Mouse (Mus musculus) lung, embryonic 16.5 days (tissue): ENCODE data around the gene Stfa1. TPM values are rescaled to one million over a fixed set of nuclear protein-coding genes. Genes with fewer than 3 reads are reported as not detected.
"Not testable (repeated sequence)": the region's sequence is repeated elsewhere in the genome, so short reads cannot be mapped to it uniquely, and the experiment has no call there.

Source experiments
- ATAC-seq: fragments of 200-750 bp; cut with Nextera tagmentation; 2 replicates; pipeline ENCODE4 v1.8.0; 2017; ENCODE audit warnings: low read depth, mild to moderate bottlenecking, moderate library complexity
- H3K27ac ChIP-seq: fragments of 300-500 bp; sonication (generic); 2 replicates; pipeline ENCODE4 v1.5.1; 2014; ENCODE audit warnings: mild to moderate bottlenecking, control low read depth, low read length
- H3K27me3 ChIP-seq: fragments of 300-500 bp; sonication (generic); 2 replicates; pipeline ENCODE4 v1.6.1; 2014; ENCODE audit warnings: low read depth, low read length, mixed read lengths; ENCODE audit not compliant: control insufficient read depth, insufficient read depth
- H3K36me3 ChIP-seq: fragments of 300-500 bp; sonication (generic); 2 replicates; pipeline ENCODE4 v1.6.1; 2014; ENCODE audit warnings: low read length; ENCODE audit not compliant: control insufficient read depth, insufficient read depth
- H3K4me1 ChIP-seq: fragments of 300-500 bp; sonication (generic); replicated peaks from 2 replicates; pipeline ENCODE4 v1.6.1; 2014; ENCODE audit warnings: low read length, mixed read lengths; ENCODE audit not compliant: control insufficient read depth, insufficient read depth
- H3K4me2 ChIP-seq: fragments of 300-500 bp; sonication (generic); 2 replicates; pipeline ENCODE4 v1.6.1; 2014; ENCODE audit warnings: low read depth, low read length, control low read depth
- H3K4me3 ChIP-seq: fragments of 300-500 bp; sonication (generic); 2 replicates; pipeline ENCODE4 v1.5.1; 2014; ENCODE audit warnings: mild to moderate bottlenecking, low read length, control low read depth
- H3K9ac ChIP-seq: fragments of 300-500 bp; sonication (generic); 2 replicates; pipeline ENCODE4 v1.6.1; 2014; ENCODE audit warnings: low read length, control low read depth
- H3K9me3 ChIP-seq: fragments of 300-500 bp; sonication (generic); 2 replicates; pipeline ENCODE4 v1.6.1; 2016; ENCODE audit warnings: low read length; ENCODE audit not compliant: control insufficient read depth
- WGBS: fragments of 180-500 bp; shearing (Covaris S2); extraction: QIAGEN DNeasy Blood & Tissue Kit; methylation state at CpG from one replicate; pipeline ENCODE4 v1.1.7; 2014; 5-methylcytosine and 5-hydroxymethylcytosine counted together
- polyA plus RNA-seq: library from polyadenylated mRNA; unstranded; fragments of >200 nt; fragmentation: Nextera tagmentation; extraction: Ambion mirVana; gene quantifications from 2 replicates; pipeline ENCODE4 v1.2.1, GENCODE M21; 2015

Stfa1 gene
- 4.6 and 10.1 TPM in 2 replicates for polyA plus RNA-seq

DNA sequence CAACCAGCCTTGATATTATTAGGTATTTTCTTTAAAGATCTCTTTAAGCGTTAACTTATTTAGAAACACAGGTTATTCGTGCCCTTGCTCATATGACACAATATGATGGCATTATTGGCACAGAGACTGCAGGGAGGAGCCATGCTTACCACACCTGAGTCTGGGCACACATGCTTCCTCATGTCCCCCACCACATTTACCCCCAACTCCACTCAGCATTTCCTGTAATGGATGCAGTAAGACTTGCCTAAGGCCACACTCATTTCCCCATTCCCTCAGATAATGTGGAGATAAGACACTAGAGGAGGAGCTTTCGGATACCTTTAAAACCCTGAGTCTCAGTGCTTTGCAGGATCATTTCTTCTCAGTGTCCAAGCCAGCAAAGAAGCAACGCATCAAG, at the start of gene Stfa1:
Gene Stfa1, plus strand, starts transcription at position 156 of the 400 bp plus-strand sequence.
- WGBS: 83% methylated on average over 4 of the region's 4 CpGs
- H3K4me3 ChIP-seq, H3K4me1 ChIP-seq, H3K9me3 ChIP-seq, H3K9ac ChIP-seq, H3K36me3 ChIP-seq, ATAC-seq, H3K27ac ChIP-seq, H3K27me3 ChIP-seq, H3K4me2 ChIP-seq: not testable (repeated sequence)

DNA sequence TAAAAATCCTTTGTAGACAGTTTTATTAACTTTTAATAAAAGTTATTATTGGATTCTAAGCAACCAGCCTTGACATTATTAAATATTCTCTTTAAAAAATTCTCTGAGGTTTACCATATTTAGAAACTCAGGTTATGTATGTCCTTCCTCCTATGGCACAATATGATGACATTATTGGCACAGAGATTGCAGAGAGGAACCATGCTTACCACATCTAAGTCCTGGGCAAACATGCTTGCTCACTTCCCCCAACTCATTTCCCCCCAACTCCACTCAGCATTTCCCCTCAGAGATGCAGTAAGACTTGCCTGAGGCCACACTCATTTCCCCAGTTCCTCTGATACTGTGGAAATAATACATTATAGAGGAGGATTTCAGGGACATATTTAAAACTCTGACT, 16.2 kb upstream of the Stfa1 start:
- not testable (repeated sequence) for ATAC-seq, H3K9me3 ChIP-seq, H3K9ac ChIP-seq, H3K27me3 ChIP-seq, H3K4me3 ChIP-seq, H3K4me1 ChIP-seq, H3K4me2 ChIP-seq, H3K27ac ChIP-seq, H3K36me3 ChIP-seq

DNA sequence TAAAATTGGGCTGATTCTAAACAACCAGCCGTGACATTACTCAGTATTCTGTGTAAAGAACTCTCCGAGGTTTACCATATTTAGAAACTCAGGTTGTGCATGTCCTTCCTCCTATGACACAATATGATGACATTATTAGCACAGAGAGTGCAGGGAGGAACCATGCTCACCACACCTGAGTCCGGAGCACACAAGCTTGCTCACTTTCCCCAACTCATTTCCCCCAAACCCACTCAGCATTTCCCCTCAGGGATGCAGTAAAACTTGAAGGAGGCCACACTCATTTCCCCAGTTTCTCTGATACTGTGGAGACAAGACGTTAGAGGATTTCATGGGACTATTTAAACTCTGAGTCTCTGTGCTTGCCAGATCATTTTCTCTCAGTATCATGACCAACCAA, 12.4 kb downstream of the Stfa1 start:
- Histone ChIP-seq H3K4me2 (no peak overlapping the region), H3K27me3 (no peaks in the 10 kb centered on the region), H3K4me3 (no peak overlapping the region), H3K27ac (no peak overlapping the region), H3K36me3 (no peaks in the 10 kb centered on the region), H3K9me3 (no peaks in the 10 kb centered on the region), H3K9ac (no peak overlapping the region), H3K4me1 (no peaks in the 10 kb centered on the region)
- ATAC-seq: no peak
- 73% methylated on average over 4 of the region's 4 CpGs for WGBS

DNA sequence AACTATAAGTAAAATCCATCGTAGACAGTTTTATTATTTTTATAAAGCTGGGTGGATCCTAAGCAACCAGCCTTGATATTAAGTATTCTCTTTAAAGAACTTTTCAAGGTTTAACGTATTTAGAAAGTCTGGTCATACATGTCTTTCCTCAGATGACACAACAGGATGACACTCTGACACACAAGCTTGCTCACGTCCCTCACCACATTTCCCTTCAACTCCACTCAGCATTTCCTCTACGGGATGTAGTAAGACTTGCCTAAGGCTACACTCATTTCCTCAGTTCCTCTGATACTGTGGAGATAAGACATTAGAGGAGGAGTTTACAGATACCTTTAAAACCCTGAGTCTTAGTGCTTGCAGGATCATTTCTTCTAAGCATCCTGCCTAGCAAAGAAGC, 30.9 kb downstream of the Stfa1 start:
- WGBS: 64% methylated on average over 4 of the region's 4 CpGs
- H3K4me3 ChIP-seq: no peak overlapping the region
- ATAC-seq: no peak
- no peaks in the 10 kb centered on the region for H3K4me1 ChIP-seq
- no peak overlapping the region for H3K4me2 ChIP-seq
- H3K27me3 ChIP-seq: no peaks in the 10 kb centered on the region
- no peak overlapping the region for H3K9ac ChIP-seq
- no peak overlapping the region for H3K27ac ChIP-seq
- H3K9me3 ChIP-seq: no peaks in the 10 kb centered on the region
- H3K36me3 ChIP-seq: no peaks in the 10 kb centered on the region

DNA sequence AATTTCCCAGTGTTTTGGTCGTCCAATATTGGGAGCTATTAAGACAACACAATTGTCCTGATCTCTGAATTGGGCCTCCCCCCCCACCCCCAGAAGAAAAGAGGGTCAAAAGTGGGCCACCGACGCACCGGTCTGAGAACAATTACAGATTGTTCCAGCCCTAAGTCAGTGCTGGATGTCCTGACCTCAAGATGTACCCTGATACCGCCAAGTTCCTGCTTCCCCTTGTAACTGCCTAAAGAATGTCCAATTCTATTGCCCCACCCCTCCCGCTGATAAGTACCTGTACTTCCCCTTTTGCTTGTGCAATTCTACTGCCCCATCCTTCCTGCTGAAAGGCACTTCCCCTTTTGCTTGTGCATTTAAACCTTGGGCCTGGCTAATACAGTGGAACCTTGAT, 39.4 kb downstream of the Stfa1 start:
- not testable (repeated sequence) for H3K4me2 ChIP-seq, ATAC-seq, H3K9me3 ChIP-seq, H3K4me3 ChIP-seq, H3K4me1 ChIP-seq, H3K27me3 ChIP-seq, H3K36me3 ChIP-seq, H3K9ac ChIP-seq, H3K27ac ChIP-seq
- WGBS: 78% methylated on average over 6 of the region's 6 CpGs

DNA sequence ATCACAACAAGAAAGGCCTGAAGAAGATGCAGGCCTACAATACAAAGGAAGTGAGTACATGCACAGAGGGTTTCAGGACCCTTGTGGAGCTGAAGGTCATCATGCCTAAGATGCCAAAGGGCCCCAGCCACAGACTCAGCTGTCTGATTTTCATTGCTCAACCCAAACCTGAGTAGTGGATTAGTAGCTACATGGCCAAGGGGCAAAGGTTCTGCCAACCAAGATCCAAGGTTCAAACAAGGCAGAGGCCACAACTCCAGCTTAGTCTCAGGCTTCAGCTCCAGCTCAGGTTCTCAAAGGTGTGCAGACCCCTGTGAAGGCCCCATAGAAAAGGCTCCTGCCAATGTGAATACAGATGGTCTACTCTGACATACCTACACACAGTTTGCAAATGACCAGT, 42.5 kb downstream of the Stfa1 start:
- H3K4me1 ChIP-seq: no peaks in the 10 kb centered on the region
- no peak overlapping the region for H3K9ac ChIP-seq
- H3K9me3 ChIP-seq: no peaks in the 10 kb centered on the region
- H3K4me2 ChIP-seq: no peak overlapping the region
- no peaks in the 10 kb centered on the region for H3K36me3 ChIP-seq
- no peak overlapping the region for H3K4me3 ChIP-seq
- H3K27me3 ChIP-seq: no peaks in the 10 kb centered on the region
- no peak overlapping the region for H3K27ac ChIP-seq
- ATAC-seq: no peak

DNA sequence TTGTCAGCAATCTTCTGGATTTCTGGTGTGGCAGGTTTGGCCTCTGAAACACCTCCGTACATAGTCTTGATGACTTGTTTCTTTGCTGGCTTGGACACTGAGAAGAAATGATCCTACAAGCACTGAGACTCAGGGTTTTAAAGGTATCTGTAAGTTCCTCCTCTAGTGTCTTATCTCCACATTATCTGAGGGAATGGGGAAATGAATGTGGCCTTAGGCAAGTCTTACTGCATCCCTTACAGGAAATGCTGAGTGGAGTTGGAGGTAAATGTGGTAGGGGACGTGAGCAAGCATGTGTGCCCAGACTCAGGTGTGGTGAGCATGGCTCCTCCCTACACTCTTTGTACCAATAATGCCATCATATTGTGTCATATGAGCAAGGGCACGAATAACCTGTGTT, 57.5 kb downstream of the Stfa1 start, which contains the start of gene BC117090:
Gene BC117090, minus strand, starts transcription at position 101 of the 400 bp plus-strand sequence.
- no peaks in the 10 kb centered on the region for H3K27me3 ChIP-seq
- H3K27ac ChIP-seq: no peak within 1 kb of the TSS
- no peak for ATAC-seq
- no peaks in the 10 kb centered on the region for H3K36me3 ChIP-seq
- 59% methylated on average over 3 of the region's 3 CpGs for WGBS
- H3K4me1 ChIP-seq: no peaks in the 10 kb centered on the region
- H3K9ac ChIP-seq: no peak within 1 kb of the TSS
- no peaks in the 10 kb centered on the region for H3K9me3 ChIP-seq
- H3K4me3 ChIP-seq: no peak within 1 kb of the TSS
- H3K4me2 ChIP-seq: no peak within 1 kb of the TSS

Other genes with a start within 250 kb of the Stfa1 start
- 9.9 and 10.2 TPM in 2 replicates for gene Wdr5b, start 235.8 kb upstream of the Stfa1 start, polyA plus RNA-seq
- 296 and 318 TPM in 2 replicates for gene Fam162a, start 205.4 kb upstream of the Stfa1 start, polyA plus RNA-seq
- 72.9 and 78.4 TPM in 2 replicates for gene Ccdc58, start 205.3 kb upstream of the Stfa1 start, polyA plus RNA-seq
- 0.23 and 0.43 TPM in 2 replicates for gene Csta1, start 145.7 kb upstream of the Stfa1 start, polyA plus RNA-seq
- 1.0 and 1.3 TPM in 2 replicates for gene Stfa2l1, start 120.1 kb upstream of the Stfa1 start, polyA plus RNA-seq
- 3.0 and 6.3 TPM in 2 replicates for gene Gm5483, start 92.7 kb upstream of the Stfa1 start, polyA plus RNA-seq
- not detected in 2 replicates for gene Gm5416, start 66.5 kb upstream of the Stfa1 start, polyA plus RNA-seq
- gene 2010005H15Rik, start 55.5 kb upstream of the Stfa1 start, polyA plus RNA-seq: 0.84 and 1.9 TPM in 2 replicates
- gene BC117090, start 57.4 kb downstream of the Stfa1 start, polyA plus RNA-seq: not detected in 2 replicates
- gene BC100530, start 90.8 kb downstream of the Stfa1 start, polyA plus RNA-seq: 4.5 and 11.0 TPM in 2 replicates
- gene Stfa2, start 131.5 kb downstream of the Stfa1 start, polyA plus RNA-seq: 0.49 and 2.3 TPM in 2 replicates
- 1.0 and 3.3 TPM in 2 replicates for gene Stfa3, start 178.4 kb downstream of the Stfa1 start, polyA plus RNA-seq